Mouse (Mus musculus) forebrain, embryonic 14.5 days (tissue): Measurements from ENCODE around the gene Nod1. TPM values are rescaled to one million over a fixed set of nuclear protein-coding genes. Genes with fewer than 3 reads are reported as not detected.

ENCODE experiments used
- ATAC-seq: fragments of 200-750 bp; cut with Nextera tagmentation; 2 replicates; pipeline ENCODE4 v1.8.0; 2017; ENCODE audit warnings: mild to moderate bottlenecking, moderate library complexity
- DNase-seq: peaks from one replicate; pipeline ENCODE4 v3.0.0-alpha.2; 2015; ENCODE audit warnings: low spot score
- H3K27ac ChIP-seq: fragments of 300-500 bp; sonication (generic); 2 replicates; pipeline ENCODE4 v1.5.1; 2014; ENCODE audit warnings: low read depth, mild to moderate bottlenecking, control low read depth, low read length, moderate library complexity
- H3K27me3 ChIP-seq: fragments of 300-500 bp; sonication (generic); replicated peaks from 2 replicates; pipeline ENCODE4 v1.6.1; 2014; ENCODE audit warnings: low read length, control low read depth, mixed read lengths; ENCODE audit not compliant: control insufficient read depth, insufficient read depth
- H3K36me3 ChIP-seq: fragments of 300-500 bp; sonication (generic); 2 replicates; pipeline ENCODE4 v1.6.1; 2014; ENCODE audit warnings: low read length, control low read depth; ENCODE audit not compliant: control insufficient read depth, insufficient read depth
- H3K4me1 ChIP-seq: fragments of 300-500 bp; sonication (generic); 2 replicates; pipeline ENCODE4 v1.6.1; 2014; ENCODE audit warnings: antibody characterized with exemption, low read length, control low read depth; ENCODE audit not compliant: control insufficient read depth, insufficient read depth
- H3K4me2 ChIP-seq: fragments of 300-500 bp; sonication (generic); 2 replicates; pipeline ENCODE4 v1.6.1; 2014; ENCODE audit warnings: mild to moderate bottlenecking, control low read depth, low read length
- H3K4me3 ChIP-seq: fragments of 300-500 bp; sonication (generic); 2 replicates; pipeline ENCODE4 v1.5.1; 2014; ENCODE audit warnings: low read depth, low read length, control low read depth
- H3K9ac ChIP-seq: fragments of 300-500 bp; sonication (generic); 2 replicates; pipeline ENCODE4 v1.6.1; 2014; ENCODE audit warnings: mild to moderate bottlenecking, low read length, control low read depth, moderate library complexity
- H3K9me3 ChIP-seq: fragments of 300-500 bp; sonication (generic); replicated peaks from 2 replicates; pipeline ENCODE4 v1.6.1; 2016; ENCODE audit warnings: low read length, control low read depth, mixed read lengths; ENCODE audit not compliant: control insufficient read depth
- WGBS: fragments of 180-500 bp; shearing (Covaris S2); extraction: QIAGEN DNeasy Blood & Tissue Kit; methylation state at CpG from one replicate; pipeline ENCODE4 v1.1.7; 2014; 5-methylcytosine and 5-hydroxymethylcytosine counted together
- polyA plus RNA-seq: library from polyadenylated mRNA; unstranded; fragments of >200 nt; fragmentation: Nextera tagmentation; extraction: Ambion mirVana; gene quantifications from 2 replicates; pipeline ENCODE4 v1.2.1, GENCODE M21; 2014

Nod1 gene
- polyA plus RNA-seq, 1 experiment from 2014 or later = 1.8 TPM

- Histone ChIP-seq H3K4me2 (no peak overlapping the region), H3K27ac (no peak overlapping the region), H3K36me3 (no peaks in the 10 kb centered on the region), H3K27me3 (no peaks in the 10 kb centered on the region), H3K4me1 (peaks cover 5% of the 10 kb centered on the region), H3K9ac (no peak overlapping the region), H3K4me3 (no peak overlapping the region), H3K9me3 (no peaks in the 10 kb centered on the region)
- ATAC-seq (no peak), DNase-seq (no peak)
- 95% methylated on average over 2 of the region's 2 CpGs for WGBS
Observed at GRCm38 (mm10) chr6:54991189-54991588, 18.8 kb upstream of the Nod1 start.

- DNase-seq = no peak
Observed at GRCm38 (mm10) chr6:54988141-54988540, 15.7 kb upstream of the Nod1 start.

GRCm38 (mm10) chr6:54984096-54984495 lies 11.7 kb upstream of the Nod1 start:
- Histone ChIP-seq H3K4me3 (no peak overlapping the region), H3K4me1 (no peaks in the 10 kb centered on the region), H3K9me3 (no peaks in the 10 kb centered on the region), H3K4me2 (no peak overlapping the region), H3K9ac (no peak overlapping the region), H3K27me3 (no peaks in the 10 kb centered on the region), H3K27ac (no peak overlapping the region), H3K36me3 (no peaks in the 10 kb centered on the region)
- no peak for DNase-seq
- no peak for ATAC-seq
- WGBS = 95% methylated on average over 8 of the region's 8 CpGs

More at GRCm38 (mm10) chr6:54988141-54988540, 15.7 kb upstream of the Nod1 start:
- Histone ChIP-seq H3K4me1 (peaks cover 5% of the 10 kb centered on the region), H3K4me2 (no peak overlapping the region), H3K36me3 (no peaks in the 10 kb centered on the region), H3K4me3 (no peak overlapping the region), H3K27ac (no peak overlapping the region), H3K9me3 (no peaks in the 10 kb centered on the region), H3K9ac (no peak overlapping the region), H3K27me3 (no peaks in the 10 kb centered on the region)
- 95% methylated on average over 6 of the region's 6 CpGs for WGBS
- no peak for ATAC-seq

GRCm38 (mm10) chr6:54983526-54984050 lies 11.2 kb upstream of the Nod1 start:
- ATAC-seq (no peak), DNase-seq (no peak)
- no peak overlapping the region for H3K9ac ChIP-seq
- H3K27ac ChIP-seq = no peak overlapping the region
- no peaks in the 10 kb centered on the region for H3K4me1 ChIP-seq
- H3K4me3 ChIP-seq = no peak overlapping the region
- H3K4me2 ChIP-seq = no peak overlapping the region
- no peaks in the 10 kb centered on the region for H3K36me3 ChIP-seq
- no peaks in the 10 kb centered on the region for H3K27me3 ChIP-seq
- no peaks in the 10 kb centered on the region for H3K9me3 ChIP-seq
- WGBS = 88% methylated on average over 4 of the region's 4 CpGs

GRCm38 (mm10) chr6:54979426-54979825 lies 7.0 kb upstream of the Nod1 start:
- Histone ChIP-seq H3K9ac (no peak overlapping the region), H3K27me3 (no peaks in the 10 kb centered on the region), H3K4me1 (no peaks in the 10 kb centered on the region), H3K4me3 (no peak overlapping the region), H3K36me3 (no peaks in the 10 kb centered on the region), H3K9me3 (no peaks in the 10 kb centered on the region), H3K4me2 (no peak overlapping the region), H3K27ac (no peak overlapping the region)
- DNase-seq (no peak), ATAC-seq (no peak)
- 96% methylated on average over 6 of the region's 6 CpGs for WGBS

GRCm38 (mm10) chr6:54975616-54976015 lies 3.2 kb upstream of the Nod1 start:
- no peaks in the 10 kb centered on the region for H3K9me3 ChIP-seq
- no peak for DNase-seq
- no peak overlapping the region for H3K9ac ChIP-seq
- no peak overlapping the region for H3K4me3 ChIP-seq
- peaks cover 11% of the 10 kb centered on the region; the same call in 1 of the 2 replicates for H3K27me3 ChIP-seq
- WGBS = 64% methylated on average over 1 of the region's 1 CpGs
- no peaks in the 10 kb centered on the region for H3K36me3 ChIP-seq
- peaks cover 4% of the 10 kb centered on the region for H3K4me1 ChIP-seq
- no peak overlapping the region for H3K4me2 ChIP-seq
- ATAC-seq = no peak
- H3K27ac ChIP-seq = no peak overlapping the region

- peaks cover 4% of the 10 kb centered on the region for H3K4me1 ChIP-seq
- peak; percentile 22 for DNase-seq
- 63% methylated on average over 5 of the region's 5 CpGs for WGBS
Observed at GRCm38 (mm10) chr6:54974501-54974900, 2.1 kb upstream of the Nod1 start.

GRCm38 (mm10) chr6:54972929-54973211 lies 458 bp upstream of the Nod1 start:
- Histone ChIP-seq H3K36me3 (no peaks in the 10 kb centered on the region), H3K4me3 (peak overlapping the region; percentile 53), H3K9ac (no peak overlapping the region; the same call in 1 of the 2 replicates), H3K27me3 (peaks cover 11% of the 10 kb centered on the region; the same call in 1 of the 2 replicates), H3K4me1 (peaks cover 4% of the 10 kb centered on the region), H3K4me2 (peak overlapping the region; percentile 90), H3K9me3 (no peaks in the 10 kb centered on the region), H3K27ac (no peak overlapping the region)
- DNase-seq (peak; percentile 25), ATAC-seq (peak; percentile 45; the same call in 1 of the 2 replicates)
- 10% methylated on average over 5 of the region's 5 CpGs for WGBS

More at GRCm38 (mm10) chr6:54974501-54974900, 2.1 kb upstream of the Nod1 start:
- Histone ChIP-seq H3K9me3 (no peaks in the 10 kb centered on the region), H3K9ac (no peak overlapping the region), H3K4me3 (no peak overlapping the region), H3K27me3 (peaks cover 11% of the 10 kb centered on the region; the same call in 1 of the 2 replicates), H3K36me3 (no peaks in the 10 kb centered on the region), H3K4me2 (no peak overlapping the region), H3K27ac (no peak overlapping the region)
- ATAC-seq = no peak

- Histone ChIP-seq H3K36me3 (no peaks in the 10 kb centered on the region), H3K4me1 (peaks cover 4% of the 10 kb centered on the region), H3K27me3 (peaks cover 11% of the 10 kb centered on the region; the same call in 1 of the 2 replicates), H3K27ac (no peak overlapping the region), H3K4me3 (peak overlapping the region; percentile 53), H3K9ac (peak overlapping the region; percentile 66; the same call in 1 of the 2 replicates), H3K9me3 (no peaks in the 10 kb centered on the region), H3K4me2 (peak overlapping the region; percentile 90)
- peak; percentile 1 for DNase-seq
- no peak for ATAC-seq
- 19% methylated on average over 8 of the region's 8 CpGs for WGBS
Observed at GRCm38 (mm10) chr6:54971731-54972110, 691 bp downstream of the Nod1 start.
